Mouse (Mus musculus) ES-Bruce4 (cell line): ENCODE results near the gene Efcab12.

ENCODE experiments used
- CTCF ChIP-seq: IDR thresholded peaks from one replicate; pipeline ENCODE4 v1.8.1; 2011; ENCODE audit warnings: low read depth, low read length
- EP300 ChIP-seq: IDR thresholded peaks from 2 replicates; pipeline ENCODE4 v1.6.1; 2011; ENCODE audit warnings: low read depth, low read length; ENCODE audit not compliant: insufficient read depth
- POLR2A ChIP-seq: IDR thresholded peaks from one replicate; pipeline ENCODE4 v1.8.1; 2011; ENCODE audit warnings: low read length; ENCODE audit not compliant: insufficient read depth

GRCm38 (mm10) chr6:115854432-115854831 lies 16.2 kb upstream of the Efcab12 start:
- TF ChIP-seq EP300 (no peak), CTCF (peak; percentile 8), POLR2A (no peak)
